Mouse (Mus musculus) thymus, adult 2 months (tissue): ENCODE measurements at regions not wholly inside any gene's neighbourhood (a gene's known extent, or its start where the extent isn't known, plus 50 kb on each side); places are given as distances from the start of the nearest gene placed in this dataset.

Experiments
- CTCF ChIP-seq: fragments of 200-500 bp; IDR thresholded peaks from 2 replicates; pipeline ENCODE4 v1.5.1; 2012; ENCODE audit warnings: mild to moderate bottlenecking, control low read depth, low read length, moderate library complexity, borderline replicate concordance; ENCODE audit not compliant: control insufficient read depth, poor library complexity, insufficient read depth; ENCODE audit errors: extremely low read depth
- POLR2A ChIP-seq: fragments of 200-500 bp; IDR thresholded peaks from 2 replicates; pipeline ENCODE4 v1.6.1; 2012; ENCODE audit warnings: mild to moderate bottlenecking, low read length, control low read depth, moderate library complexity; ENCODE audit not compliant: control insufficient read depth, poor library complexity, insufficient read depth; ENCODE audit errors: extremely low read depth

GRCm38 (mm10) chr1:38733201-38733600, 68.4 kb upstream of the Aff3 start:
- TF ChIP-seq CTCF (no peak), POLR2A (no peak)
